Mouse (Mus musculus): ENCODE data around the gene Kbtbd2.

DNA sequence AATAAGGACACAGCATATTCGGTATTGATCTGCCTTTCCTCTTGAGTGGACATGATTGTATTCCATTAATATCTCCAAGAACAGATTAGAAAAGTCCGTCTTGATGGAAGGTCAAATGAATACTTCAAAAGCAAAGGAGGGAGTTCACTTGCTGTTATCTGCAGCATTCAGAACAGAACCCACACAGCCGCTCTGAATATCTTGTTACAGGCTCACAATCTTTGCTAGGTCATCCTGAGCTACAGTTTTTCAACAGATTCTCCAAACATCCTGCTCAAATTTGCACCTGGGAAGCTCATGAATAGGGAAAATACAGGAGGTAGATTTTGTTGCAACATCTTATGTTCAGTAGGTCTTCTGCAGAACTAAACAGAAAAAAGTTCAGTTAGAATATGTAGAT, 8.3 kb downstream of the Kbtbd2 start:
- no peak for TF ChIP-seq CTCF (IDR thresholded peaks at IDR 0.05; ENCODE audit: low read depth, low read length)
- no peak for TF ChIP-seq POLR2A (IDR thresholded peaks at IDR 0.05; ENCODE audit: borderline replicate concordance, low read depth, low read length)
